9 mouse cellular contexts compared by ENCODE assay signal in the genomic region with DNA sequence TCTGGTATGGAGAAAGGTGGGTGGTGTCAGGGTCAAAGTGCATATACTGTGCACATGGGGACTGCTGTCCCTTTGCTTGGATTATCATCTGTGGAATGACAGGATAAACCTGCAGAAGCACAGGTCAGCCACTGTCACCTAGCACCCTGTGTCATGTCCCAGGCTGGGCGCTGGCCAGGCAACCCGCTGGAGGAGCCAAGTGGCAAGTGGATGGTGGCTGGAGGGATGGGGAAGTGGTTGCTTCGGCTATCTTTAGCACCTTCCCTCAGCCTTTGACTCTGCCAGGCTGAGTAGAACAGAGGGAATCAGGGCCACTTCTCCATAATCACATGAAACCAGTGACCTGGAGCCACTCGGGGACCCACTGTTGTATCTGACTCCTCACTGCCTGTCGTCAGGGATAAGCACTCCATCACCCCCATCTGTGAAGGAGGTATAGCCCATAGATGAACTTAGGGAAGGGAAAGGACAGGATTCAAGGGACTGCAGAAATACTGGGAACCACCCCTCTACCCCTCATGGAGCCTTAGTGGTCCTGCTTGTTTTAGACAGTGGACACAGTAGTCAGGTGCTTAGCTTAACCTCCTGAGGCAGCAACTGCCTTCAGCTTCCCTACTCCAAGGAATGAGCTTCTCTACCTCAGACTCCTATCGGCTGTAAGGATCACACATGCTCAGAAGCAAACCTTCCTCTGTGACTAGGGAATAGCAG. TPM values are rescaled to one million over a fixed set of nuclear protein-coding genes. Genes with fewer than 3 reads are reported as not detected.
A peak's percentile ranks its signal among the peaks of the same experiment; 100 is the strongest.
DNase-seq lines count a peak whose midpoint lies in the region; ATAC-seq and TF ChIP-seq lines count a peak whose summit lies in the region.
"Had no signal": no experiment of that assay in that cellular context is flagged by ENCODE, and none has a peak within 500 bp of the region (broad histone marks: within the 10 kb centered on the region; RNA-seq: fewer than 3 reads in every experiment).

No protein-coding gene starts in this region.

- H3K9ac ChIP-seq in forebrain, embryonic 11.5 days (ENCODE audit: low read length): no peak overlapping the region
- H3K9ac ChIP-seq in forebrain, postnatal 0 days: no peak overlapping the region
- H3K9ac ChIP-seq in neural tube, embryonic 13.5 days: 0 out of 2 replicates have a peak overlapping the region, but pooled peaks have one; percentile 22
- no peak overlapping the region for H3K9ac ChIP-seq in stomach, embryonic 16.5 days (ENCODE audit: low read length)

- no peak overlapping the region for H3K4me3 ChIP-seq in forebrain, embryonic 11.5 days (ENCODE audit: low read depth, low read length)
- H3K4me3 ChIP-seq in forebrain, postnatal 0 days (ENCODE audit: low read depth, low read length): no peak overlapping the region
- H3K4me3 ChIP-seq in neural tube, embryonic 13.5 days: no peak overlapping the region
- no peak overlapping the region for H3K4me3 ChIP-seq in limb, embryonic 10.5 days
- H3K4me3 ChIP-seq in stomach, embryonic 16.5 days (replicated peaks; ENCODE audit: low read length): no peak overlapping the region

- peak overlapping the region; percentile 21; the same call in 1 of the 2 replicates for H3K27ac ChIP-seq in forebrain, embryonic 11.5 days (ENCODE audit: low read depth, low read length)
- no peak overlapping the region for H3K27ac ChIP-seq in forebrain, postnatal 0 days (ENCODE audit: low read depth, low read length)
- H3K27ac ChIP-seq in neural tube, embryonic 13.5 days (replicated peaks): no peak overlapping the region
- peak overlapping the region; percentile 27; the same call in 1 of the 2 replicates for H3K27ac ChIP-seq in limb, embryonic 10.5 days
- peak overlapping the region; percentile 92 for H3K27ac ChIP-seq in stomach, embryonic 16.5 days (ENCODE audit: low read length)

- H3K4me1 ChIP-seq in forebrain, embryonic 11.5 days (replicated peaks; ENCODE audit: control insufficient read depth, insufficient read depth, low read length): no peaks in the 10 kb centered on the region; the same call in 1 of the 2 replicates
- no peaks in the 10 kb centered on the region for H3K4me1 ChIP-seq in forebrain, postnatal 0 days (ENCODE audit: insufficient read depth)
- H3K4me1 ChIP-seq in neural tube, embryonic 13.5 days (replicated peaks): peaks cover 5% of the 10 kb centered on the region
- H3K4me1 ChIP-seq in limb, embryonic 10.5 days: peaks cover 22% of the 10 kb centered on the region; the same call in 1 of the 2 replicates
- no peaks in the 10 kb centered on the region; the same call in 1 of the 2 replicates for H3K4me1 ChIP-seq in stomach, embryonic 16.5 days (ENCODE audit: control insufficient read depth, insufficient read depth, low read length)

- DNase-seq in forebrain, embryonic 11.5 days (ENCODE audit: low spot score): no peak
- DNase-seq in forebrain, postnatal 0 days: no peak
- no peak for DNase-seq in neural tube, embryonic 10.5 days (ENCODE audit: extremely low spot score, low spot score)
- DNase-seq in limb, embryonic 10.5 days (ENCODE audit: low spot score): no peak
- DNase-seq in left cerebral cortex, adult 8-10 months (ENCODE audit: low spot score in 2 of 2): no peak
- no peak for DNase-seq in frontal cortex, postnatal 14 days (ENCODE audit: low spot score in 2 of 2)
- DNase-seq: lung, postnatal 14 days had no signal

- H3K4me2 ChIP-seq in forebrain, embryonic 11.5 days (ENCODE audit: low read depth, low read length, severe bottlenecking): no peak overlapping the region
- no peak overlapping the region for H3K4me2 ChIP-seq in forebrain, postnatal 0 days (ENCODE audit: low read depth)
- no peak overlapping the region for H3K4me2 ChIP-seq in neural tube, embryonic 13.5 days
- H3K4me2 ChIP-seq in stomach, embryonic 16.5 days (ENCODE audit: low read depth, low read length): no peak overlapping the region

- WGBS in forebrain, embryonic 11.5 days: 83% methylated on average over 6 of the region's 6 CpGs
- 75% methylated on average over 6 of the region's 6 CpGs for WGBS in forebrain, postnatal 0 days
- 68% methylated on average over 6 of the region's 6 CpGs for WGBS in neural tube, embryonic 13.5 days
- WGBS in limb, embryonic 10.5 days: 59% methylated on average over 6 of the region's 6 CpGs
- 50% methylated on average over 6 of the region's 6 CpGs for WGBS in stomach, embryonic 16.5 days

- no peak for TF ChIP-seq CTCF in forebrain, postnatal 0 days (IDR thresholded peaks at IDR 0.05; ENCODE audit: low read depth)

- peaks cover 13% of the 10 kb centered on the region for H3K36me3 ChIP-seq in forebrain, embryonic 11.5 days (ENCODE audit: control insufficient read depth, insufficient read depth, low read length)
- H3K36me3 ChIP-seq in forebrain, postnatal 0 days (ENCODE audit: insufficient read depth): peaks cover 36% of the 10 kb centered on the region
- peaks cover 30% of the 10 kb centered on the region for H3K36me3 ChIP-seq in neural tube, embryonic 13.5 days
- peaks cover 34% of the 10 kb centered on the region for H3K36me3 ChIP-seq in limb, embryonic 10.5 days
- H3K36me3 ChIP-seq in stomach, embryonic 16.5 days (ENCODE audit: control insufficient read depth, insufficient read depth, low read length): peaks cover 14% of the 10 kb centered on the region

- H3K27me3 ChIP-seq in forebrain, embryonic 11.5 days (ENCODE audit: control insufficient read depth, insufficient read depth, low read length): no peaks in the 10 kb centered on the region
- no peaks in the 10 kb centered on the region for H3K27me3 ChIP-seq in forebrain, postnatal 0 days (ENCODE audit: insufficient read depth, low read length)
- H3K27me3 ChIP-seq in neural tube, embryonic 13.5 days: no peaks in the 10 kb centered on the region
- no peaks in the 10 kb centered on the region for H3K27me3 ChIP-seq in limb, embryonic 10.5 days (ENCODE audit: low read depth, poor library complexity, severe bottlenecking)
- H3K27me3 ChIP-seq in stomach, embryonic 16.5 days (ENCODE audit: control insufficient read depth, insufficient read depth, low read length): no peaks in the 10 kb centered on the region

- H3K9me3 ChIP-seq in forebrain, embryonic 11.5 days (ENCODE audit: control insufficient read depth, low read length): no peaks in the 10 kb centered on the region
- H3K9me3 ChIP-seq in forebrain, postnatal 0 days (ENCODE audit: low read length): no peaks in the 10 kb centered on the region
- no peaks in the 10 kb centered on the region for H3K9me3 ChIP-seq in neural tube, embryonic 13.5 days
- H3K9me3 ChIP-seq in limb, embryonic 10.5 days (replicated peaks): no peaks in the 10 kb centered on the region
- no peaks in the 10 kb centered on the region for H3K9me3 ChIP-seq in stomach, embryonic 16.5 days (replicated peaks; ENCODE audit: control insufficient read depth, low read length)

- no peak for ATAC-seq in forebrain, embryonic 11.5 days (replicated peaks; ENCODE audit: low FRiP score)
- ATAC-seq in forebrain, postnatal 0 days: no peak
- ATAC-seq in neural tube, embryonic 13.5 days (ENCODE audit: low read depth): no peak
- ATAC-seq in stomach, embryonic 16.5 days (ENCODE audit: insufficient read depth, low FRiP score): no peak

RNA-seq across cellular contexts. Expression of gene Syngr1, which starts 16.3 kb away (rescaled TPM):
- polyA plus RNA-seq in forebrain, embryonic 11.5 days (2014; fragmentation: Nextera tagmentation; extraction: Ambion mirVana): 11.3 and 13.6 TPM in 2 replicates
- total RNA-seq in forebrain, postnatal 0 days (2014; rRNA removed): 113 and 127 TPM in 2 replicates
- 58.6 and 69.0 TPM in 2 replicates for polyA plus RNA-seq in forebrain, postnatal 0 days (2015; fragmentation: Nextera tagmentation; extraction: Ambion mirVana)
- 27.2 and 36.0 TPM in 2 replicates for polyA plus RNA-seq in neural tube, embryonic 13.5 days (2015; fragmentation: Nextera tagmentation; extraction: Ambion mirVana)
- 1.4 and 3.2 TPM in 2 replicates for polyA plus RNA-seq in limb, embryonic 10.5 days (2016; fragmentation: Nextera tagmentation; extraction: Ambion mirVana)
- polyA plus RNA-seq in stomach, embryonic 16.5 days (2015; fragmentation: Nextera tagmentation; extraction: Ambion mirVana): 43.1 and 55.2 TPM in 2 replicates
- total RNA-seq in left cerebral cortex, adult 8-10 months (2022): 100 to 1,000 TPM; 430 to 460 (median 440) TPM

RNA-seq across cellular contexts. Expression of gene Rpl3, which starts 16.9 kb away (rescaled TPM):
- polyA plus RNA-seq in forebrain, embryonic 11.5 days (2014; fragmentation: Nextera tagmentation; extraction: Ambion mirVana): 1,023 and 1,042 TPM in 2 replicates
- 804 and 1,069 TPM in 2 replicates for total RNA-seq in forebrain, postnatal 0 days (2014; rRNA removed)
- polyA plus RNA-seq in forebrain, postnatal 0 days (2015; fragmentation: Nextera tagmentation; extraction: Ambion mirVana): 578 and 651 TPM in 2 replicates
- polyA plus RNA-seq in neural tube, embryonic 13.5 days (2015; fragmentation: Nextera tagmentation; extraction: Ambion mirVana): 597 and 620 TPM in 2 replicates
- polyA plus RNA-seq in limb, embryonic 10.5 days (2016; fragmentation: Nextera tagmentation; extraction: Ambion mirVana): 1,077 and 1,189 TPM in 2 replicates
- 835 and 1,068 TPM in 2 replicates for polyA plus RNA-seq in stomach, embryonic 16.5 days (2015; fragmentation: Nextera tagmentation; extraction: Ambion mirVana)
- total RNA-seq in left cerebral cortex, adult 8-10 months (2022): 100 to 1,000 TPM; 506 to 560 (median 527) TPM

RNA-seq across cellular contexts. Expression of gene Tab1, which starts 58.1 kb away (rescaled TPM):
- 36.7 and 40.0 TPM in 2 replicates for polyA plus RNA-seq in forebrain, embryonic 11.5 days (2014; fragmentation: Nextera tagmentation; extraction: Ambion mirVana)
- 48.8 and 52.1 TPM in 2 replicates for total RNA-seq in forebrain, postnatal 0 days (2014; rRNA removed)
- 21.6 and 25.7 TPM in 2 replicates for polyA plus RNA-seq in forebrain, postnatal 0 days (2015; fragmentation: Nextera tagmentation; extraction: Ambion mirVana)
- polyA plus RNA-seq in neural tube, embryonic 13.5 days (2015; fragmentation: Nextera tagmentation; extraction: Ambion mirVana): 35.9 and 38.9 TPM in 2 replicates
- polyA plus RNA-seq in limb, embryonic 10.5 days (2016; fragmentation: Nextera tagmentation; extraction: Ambion mirVana): 41.8 and 52.4 TPM in 2 replicates
- polyA plus RNA-seq in stomach, embryonic 16.5 days (2015; fragmentation: Nextera tagmentation; extraction: Ambion mirVana): 29.3 and 35.6 TPM in 2 replicates
- total RNA-seq in left cerebral cortex, adult 8-10 months (2022): 10 to 100 TPM; 24.4 to 30.0 (median 26.9) TPM

Comparison
In these comparisons a context has a peak if more than half of its experiments do, and no peak if none do; other contexts are left out.
1. H3K27ac ChIP-seq: peak in forebrain, embryonic 11.5 days (single experiment), limb, embryonic 10.5 days (single experiment) and stomach, embryonic 16.5 days (single experiment); none in forebrain, postnatal 0 days (single experiment) and neural tube, embryonic 13.5 days (single experiment).